Mouse (Mus musculus): ENCODE measurements around the gene Cacna1a. TPM values are rescaled to one million over a fixed set of nuclear protein-coding genes. Genes with fewer than 3 reads are reported as not detected.
"Not testable (repeated sequence)": the region's sequence is repeated elsewhere in the genome, so short reads cannot be mapped to it uniquely, and the experiment has no call there.

The Cacna1a gene
- polyA plus RNA-seq, 1 experiment from 2014 or later, result 6.7 TPM

DNA sequence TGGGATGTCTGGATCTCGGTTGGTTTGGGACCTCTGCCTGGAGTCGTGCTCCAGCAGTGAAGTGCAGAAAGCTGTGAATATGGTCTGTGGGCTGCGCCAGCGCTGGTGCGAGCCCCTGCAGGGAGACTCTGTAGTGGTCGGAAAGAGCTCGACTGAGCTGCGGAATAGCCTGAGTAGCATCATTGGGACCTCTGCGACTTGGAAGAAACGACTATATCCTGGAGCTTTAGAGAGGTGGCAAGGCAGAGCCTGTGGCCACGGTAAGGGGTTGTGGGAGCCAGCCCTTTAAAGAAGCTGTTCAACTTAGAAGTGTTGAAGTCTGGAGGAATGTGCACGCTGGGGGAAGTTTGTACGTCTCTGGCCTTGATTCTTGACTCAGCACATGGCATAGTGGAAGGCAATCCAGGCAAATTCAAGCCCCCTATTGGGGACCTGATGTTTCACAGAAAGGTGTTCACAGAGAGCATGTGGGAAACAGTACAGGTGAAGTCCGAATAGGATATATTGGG is 277.2 kb downstream of the Cacna1a start:
- Histone ChIP-seq H3K4me2 (replicated peaks; ENCODE audit: low read depth, low read length) (peak overlapping the region; percentile 66), H3K9ac (replicated peaks; ENCODE audit: low read depth, low read length) (peak overlapping the region; percentile 54), H3K27ac (ENCODE audit: low read length) (peak overlapping the region; percentile 96), H3K36me3 (ENCODE audit: control insufficient read depth, insufficient read depth, low read length) (no peaks in the 10 kb centered on the region; the same call in 1 of the 2 replicates), H3K4me1 (ENCODE audit: control insufficient read depth, insufficient read depth, low read length) (peaks cover 15% of the 10 kb centered on the region), H3K27me3 (ENCODE audit: control insufficient read depth, insufficient read depth, low read length) (no peaks in the 10 kb centered on the region), H3K9me3 (ENCODE audit: control insufficient read depth, low read depth, low read length) (no peaks in the 10 kb centered on the region), H3K4me3 (ENCODE audit: low read depth, low read length) (peak overlapping the region; percentile 98)
- no peak for ATAC-seq (ENCODE audit: insufficient number of reproducible peaks, insufficient read depth, low FRiP score, low read depth)
- WGBS, result 1% methylated on average over 14 of the region's 14 CpGs

DNA sequence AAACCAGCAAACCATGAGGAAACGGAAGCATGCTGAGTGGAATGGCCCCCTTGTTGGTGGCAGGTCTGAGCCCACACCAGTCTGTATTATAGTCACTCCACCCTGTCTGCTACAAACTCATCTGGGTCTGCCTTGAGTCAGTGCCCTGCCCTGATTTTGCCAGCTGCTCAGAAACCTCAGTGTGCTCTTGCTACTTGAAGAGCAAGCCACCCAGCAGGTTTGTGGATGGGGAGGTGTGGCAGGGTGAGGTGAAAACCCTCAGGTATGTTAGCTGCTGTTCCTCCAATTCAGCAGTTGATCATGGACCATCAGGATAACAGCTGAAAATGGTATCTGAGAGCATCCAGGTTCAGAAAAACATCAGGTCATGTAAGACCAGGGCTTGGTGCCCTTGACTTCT is 279.8 kb downstream of the Cacna1a start:
- H3K36me3 ChIP-seq (ENCODE audit: control insufficient read depth, insufficient read depth, low read length), result peaks cover 12% of the 10 kb centered on the region
- peaks cover 10% of the 10 kb centered on the region; the same call in 1 of the 2 replicates for H3K4me1 ChIP-seq (ENCODE audit: control insufficient read depth, insufficient read depth, low read length)
- no peaks in the 10 kb centered on the region for H3K9me3 ChIP-seq (ENCODE audit: control insufficient read depth, low read depth, low read length)
- no peak overlapping the region for H3K4me2 ChIP-seq (replicated peaks; ENCODE audit: low read depth, low read length)
- WGBS, result 75% methylated on average over 1 of the region's 1 CpGs
- ATAC-seq (ENCODE audit: insufficient number of reproducible peaks, insufficient read depth, low FRiP score, low read depth), result no peak
- H3K4me3 ChIP-seq (ENCODE audit: low read depth, low read length), result no peak overlapping the region
- H3K27me3 ChIP-seq (ENCODE audit: control insufficient read depth, insufficient read depth, low read length), result no peaks in the 10 kb centered on the region
- H3K27ac ChIP-seq (ENCODE audit: low read length), result no peak overlapping the region
- H3K9ac ChIP-seq (replicated peaks; ENCODE audit: low read depth, low read length), result no peak overlapping the region

GRCm38 (mm10) chr8:84668731-84669485 is 280.7 kb downstream of the Cacna1a start:
- no peak overlapping the region for H3K4me2 ChIP-seq (replicated peaks; ENCODE audit: low read depth, low read length)
- 83% methylated on average over 6 of the region's 6 CpGs for WGBS

DNA sequence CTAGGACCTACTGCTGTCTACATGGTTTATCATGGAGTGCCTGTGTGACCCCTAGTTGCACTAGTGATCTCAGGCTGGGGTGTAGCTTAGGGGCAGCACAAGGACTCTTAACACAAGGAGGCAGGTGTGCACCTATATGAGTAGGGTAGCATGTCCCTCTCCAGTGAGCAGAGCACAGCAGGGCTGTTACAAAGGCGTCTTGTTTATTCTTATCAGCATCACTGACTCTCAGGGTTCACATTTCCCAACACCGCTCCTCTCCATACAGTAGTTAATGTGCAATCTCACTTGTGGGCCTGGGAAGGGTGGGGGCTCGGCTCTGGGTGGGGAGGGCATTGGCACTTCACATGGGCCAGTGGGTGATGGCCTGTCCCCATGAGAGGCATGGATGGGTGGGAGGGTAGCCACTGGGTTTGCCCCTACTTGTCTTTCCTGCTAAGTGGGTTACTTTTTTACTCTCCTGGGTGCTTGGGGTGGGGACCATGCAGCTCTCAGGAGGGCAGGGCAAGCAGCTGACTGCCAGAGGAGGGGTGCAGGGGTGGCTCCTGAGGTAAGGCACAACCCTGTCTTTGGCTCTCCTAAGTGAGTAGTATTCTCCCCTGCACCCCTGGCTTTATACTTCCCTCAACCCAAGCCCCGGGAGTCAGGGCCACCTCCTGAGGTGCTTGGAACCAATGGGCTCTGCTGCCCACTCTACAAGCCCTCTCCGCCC is 282.2 kb downstream of the Cacna1a start:
- not testable (repeated sequence) for H3K4me3 ChIP-seq (ENCODE audit: low read depth, low read length); H3K4me2 ChIP-seq (replicated peaks; ENCODE audit: low read depth, low read length); H3K27ac ChIP-seq (ENCODE audit: low read length); H3K4me1 ChIP-seq (ENCODE audit: control insufficient read depth, insufficient read depth, low read length); H3K27me3 ChIP-seq (ENCODE audit: control insufficient read depth, insufficient read depth, low read length); H3K9ac ChIP-seq (replicated peaks; ENCODE audit: low read depth, low read length); H3K9me3 ChIP-seq (ENCODE audit: control insufficient read depth, low read depth, low read length)
- ATAC-seq (ENCODE audit: insufficient number of reproducible peaks, insufficient read depth, low FRiP score, low read depth), result peak; percentile 21; the same call in 1 of the 2 replicates
- 82% methylated on average over 5 of the region's 5 CpGs for WGBS
- H3K36me3 ChIP-seq (ENCODE audit: control insufficient read depth, insufficient read depth, low read length), result peaks cover 32% of the 10 kb centered on the region

More at GRCm38 (mm10) chr8:84668731-84669485, 280.7 kb downstream of the Cacna1a start:
- Histone ChIP-seq H3K27me3 (ENCODE audit: control insufficient read depth, insufficient read depth, low read length) (no peaks in the 10 kb centered on the region), H3K4me1 (ENCODE audit: control insufficient read depth, insufficient read depth, low read length) (peaks cover 6% of the 10 kb centered on the region; the same call in 1 of the 2 replicates), H3K9ac (replicated peaks; ENCODE audit: low read depth, low read length) (no peak overlapping the region), H3K4me3 (ENCODE audit: low read depth, low read length) (no peak overlapping the region), H3K27ac (ENCODE audit: low read length) (no peak overlapping the region), H3K9me3 (ENCODE audit: control insufficient read depth, low read depth, low read length) (no peaks in the 10 kb centered on the region), H3K36me3 (ENCODE audit: control insufficient read depth, insufficient read depth, low read length) (peaks cover 19% of the 10 kb centered on the region)
- no peak for ATAC-seq (ENCODE audit: insufficient number of reproducible peaks, insufficient read depth, low FRiP score, low read depth)

- ATAC-seq (ENCODE audit: insufficient number of reproducible peaks, insufficient read depth, low FRiP score, low read depth), result no peak
- 89% methylated on average over 5 of the region's 5 CpGs for WGBS
- peaks cover 41% of the 10 kb centered on the region for H3K36me3 ChIP-seq (ENCODE audit: control insufficient read depth, insufficient read depth, low read length)
- H3K27ac ChIP-seq (ENCODE audit: low read length), result no peak overlapping the region
- no peak overlapping the region for H3K4me2 ChIP-seq (replicated peaks; ENCODE audit: low read depth, low read length)
- H3K27me3 ChIP-seq (ENCODE audit: control insufficient read depth, insufficient read depth, low read length), result no peaks in the 10 kb centered on the region
- no peak overlapping the region for H3K4me3 ChIP-seq (ENCODE audit: low read depth, low read length)
- no peaks in the 10 kb centered on the region for H3K4me1 ChIP-seq (ENCODE audit: control insufficient read depth, insufficient read depth, low read length)
- no peaks in the 10 kb centered on the region for H3K9me3 ChIP-seq (ENCODE audit: control insufficient read depth, low read depth, low read length)
- H3K9ac ChIP-seq (replicated peaks; ENCODE audit: low read depth, low read length), result no peak overlapping the region
Observed at GRCm38 (mm10) chr8:84677305-84677704, 289.1 kb downstream of the Cacna1a start.

DNA sequence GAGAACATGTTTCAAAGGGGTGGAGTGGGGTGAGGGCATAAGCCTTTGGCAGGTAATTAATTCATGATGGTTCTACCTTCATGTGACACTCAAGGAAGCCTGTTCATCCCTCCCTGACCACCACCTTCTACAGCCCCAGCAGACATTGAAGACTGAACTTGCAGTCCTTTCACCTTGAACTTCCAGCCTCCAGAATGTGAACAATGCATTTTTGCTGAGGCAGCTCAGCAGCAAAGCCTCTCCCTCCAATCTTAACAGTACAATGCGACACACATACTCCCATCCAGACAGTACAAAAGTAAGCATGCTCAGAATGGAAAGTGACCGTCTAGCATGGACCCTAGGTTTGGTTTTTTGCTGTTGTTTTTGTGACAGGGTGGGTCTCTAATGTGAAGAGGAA is 293.2 kb downstream of the Cacna1a start:
- no peak overlapping the region for H3K27ac ChIP-seq (ENCODE audit: low read length)
- H3K4me3 ChIP-seq (ENCODE audit: low read depth, low read length), result no peak overlapping the region
- no peak for ATAC-seq (ENCODE audit: insufficient number of reproducible peaks, insufficient read depth, low FRiP score, low read depth)
- peaks cover 8% of the 10 kb centered on the region; the same call in 1 of the 2 replicates for H3K36me3 ChIP-seq (ENCODE audit: control insufficient read depth, insufficient read depth, low read length)
- H3K9ac ChIP-seq (replicated peaks; ENCODE audit: low read depth, low read length), result no peak overlapping the region
- H3K27me3 ChIP-seq (ENCODE audit: control insufficient read depth, insufficient read depth, low read length), result no peaks in the 10 kb centered on the region
- no peaks in the 10 kb centered on the region for H3K9me3 ChIP-seq (ENCODE audit: control insufficient read depth, low read depth, low read length)
- peaks cover 12% of the 10 kb centered on the region for H3K4me1 ChIP-seq (ENCODE audit: control insufficient read depth, insufficient read depth, low read length)
- H3K4me2 ChIP-seq (replicated peaks; ENCODE audit: low read depth, low read length), result no peak overlapping the region
- WGBS, result 86% methylated on average over 2 of the region's 2 CpGs

DNA sequence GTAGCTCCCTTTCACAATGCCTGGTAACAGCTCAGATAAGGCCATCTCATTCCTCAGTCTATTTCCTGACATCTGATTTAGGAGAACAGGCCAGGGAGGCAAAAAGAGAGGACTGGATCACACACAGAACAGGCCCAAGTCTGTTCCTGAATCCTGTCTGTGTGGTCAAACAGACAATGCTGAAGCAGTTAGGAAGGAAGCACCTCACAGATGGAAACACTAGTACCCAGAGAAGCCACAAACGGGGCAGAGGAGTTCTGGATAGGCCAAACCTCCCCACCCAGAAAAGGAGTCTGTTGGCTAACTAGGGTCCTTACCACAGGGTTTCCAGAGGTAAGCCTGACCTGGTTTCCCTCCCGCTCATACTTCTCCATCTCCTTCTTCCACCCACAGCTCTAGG is 294.0 kb downstream of the Cacna1a start:
- H3K9ac ChIP-seq (replicated peaks; ENCODE audit: low read depth, low read length), result no peak overlapping the region

GRCm38 (mm10) chr8:84684537-84684936 is 296.3 kb downstream of the Cacna1a start:
- H3K27ac ChIP-seq (ENCODE audit: low read length), result no peak overlapping the region
- WGBS, result 68% methylated on average over 3 of the region's 3 CpGs
- no peaks in the 10 kb centered on the region for H3K9me3 ChIP-seq (ENCODE audit: control insufficient read depth, low read depth, low read length)
- no peak overlapping the region for H3K4me3 ChIP-seq (ENCODE audit: low read depth, low read length)
- H3K27me3 ChIP-seq (ENCODE audit: control insufficient read depth, insufficient read depth, low read length), result no peaks in the 10 kb centered on the region
- H3K36me3 ChIP-seq (ENCODE audit: control insufficient read depth, insufficient read depth, low read length), result peaks cover 4% of the 10 kb centered on the region; the same call in 1 of the 2 replicates
- H3K9ac ChIP-seq (replicated peaks; ENCODE audit: low read depth, low read length), result no peak overlapping the region
- no peak overlapping the region for H3K4me2 ChIP-seq (replicated peaks; ENCODE audit: low read depth, low read length)
- no peak for ATAC-seq (ENCODE audit: insufficient number of reproducible peaks, insufficient read depth, low FRiP score, low read depth)
- H3K4me1 ChIP-seq (ENCODE audit: control insufficient read depth, insufficient read depth, low read length), result peaks cover 22% of the 10 kb centered on the region

More for the DNA sequence above, 294.0 kb downstream of the Cacna1a start:
- Histone ChIP-seq H3K4me2 (replicated peaks; ENCODE audit: low read depth, low read length) (no peak overlapping the region), H3K36me3 (ENCODE audit: control insufficient read depth, insufficient read depth, low read length) (peaks cover 5% of the 10 kb centered on the region; the same call in 1 of the 2 replicates), H3K27me3 (ENCODE audit: control insufficient read depth, insufficient read depth, low read length) (no peaks in the 10 kb centered on the region), H3K4me3 (ENCODE audit: low read depth, low read length) (no peak overlapping the region), H3K27ac (ENCODE audit: low read length) (no peak overlapping the region), H3K9me3 (ENCODE audit: control insufficient read depth, low read depth, low read length) (no peaks in the 10 kb centered on the region), H3K4me1 (ENCODE audit: control insufficient read depth, insufficient read depth, low read length) (peaks cover 16% of the 10 kb centered on the region)
- 83% methylated on average over 2 of the region's 2 CpGs for WGBS
- ATAC-seq (ENCODE audit: insufficient number of reproducible peaks, insufficient read depth, low FRiP score, low read depth), result no peak
